In genomic region chr12:106955778-106956177, GRCm38 (mm10) we compare ENCODE assay signal across 8 mouse cellular contexts.
DNase-seq lines count a peak whose midpoint lies in the region; ATAC-seq and TF ChIP-seq lines count a peak whose summit lies in the region.

No protein-coding gene starts in this region.

- no peak for TF ChIP-seq POLR2A in cerebellum, adult 2 months (IDR thresholded peaks at IDR 0.05; ENCODE audit: borderline replicate concordance, insufficient read depth, low read length)

- H3K36me3 ChIP-seq in hindbrain, embryonic 12.5 days = no peaks in the 10 kb centered on the region
- H3K36me3 ChIP-seq in hindbrain, embryonic 11.5 days (ENCODE audit: control insufficient read depth, insufficient read depth, low read length) = no peaks in the 10 kb centered on the region
- H3K36me3 ChIP-seq in heart, embryonic 13.5 days = no peaks in the 10 kb centered on the region
- H3K36me3 ChIP-seq in lung, embryonic 15.5 days = no peaks in the 10 kb centered on the region

- no peak for DNase-seq in hindbrain, embryonic 11.5 days (ENCODE audit: low spot score)
- DNase-seq in cerebellum, adult 2 months = peak; percentile 85 to 89
- DNase-seq in layer of hippocampus, adult 18-20 months (ENCODE audit: low spot score in 2 of 2) = peak; percentile 75 to 85
- DNase-seq in right cerebral cortex, postnatal 36 days (ENCODE audit: low spot score in 2 of 2) = peak; percentile 36 to 44
- DNase-seq in thymus, postnatal 14 days = no peak

- no peak overlapping the region for H3K4me2 ChIP-seq in hindbrain, embryonic 12.5 days (replicated peaks)
- no peak overlapping the region for H3K4me2 ChIP-seq in hindbrain, embryonic 11.5 days (replicated peaks; ENCODE audit: low read depth, low read length)
- H3K4me2 ChIP-seq in heart, embryonic 13.5 days = no peak overlapping the region
- 0 out of 2 replicates have a peak overlapping the region, but pooled peaks have one; percentile 10 for H3K4me2 ChIP-seq in lung, embryonic 15.5 days

- no peak overlapping the region for H3K9ac ChIP-seq in hindbrain, embryonic 12.5 days
- H3K9ac ChIP-seq in hindbrain, embryonic 11.5 days (ENCODE audit: low read depth, low read length) = no peak overlapping the region
- no peak overlapping the region for H3K9ac ChIP-seq in heart, embryonic 13.5 days
- no peak overlapping the region for H3K9ac ChIP-seq in lung, embryonic 15.5 days

- no peaks in the 10 kb centered on the region for H3K27me3 ChIP-seq in hindbrain, embryonic 12.5 days
- no peaks in the 10 kb centered on the region for H3K27me3 ChIP-seq in hindbrain, embryonic 11.5 days (ENCODE audit: control insufficient read depth, insufficient read depth, low read length)
- no peaks in the 10 kb centered on the region; the same call in 1 of the 2 replicates for H3K27me3 ChIP-seq in cerebellum, adult 2 months (ENCODE audit: control insufficient read depth, insufficient read depth, low read length)
- H3K27me3 ChIP-seq in heart, embryonic 13.5 days (replicated peaks) = no peaks in the 10 kb centered on the region
- no peaks in the 10 kb centered on the region for H3K27me3 ChIP-seq in lung, embryonic 15.5 days

- no peak overlapping the region for H3K27ac ChIP-seq in hindbrain, embryonic 12.5 days
- no peak overlapping the region for H3K27ac ChIP-seq in hindbrain, embryonic 11.5 days (ENCODE audit: low read depth, low read length)
- H3K27ac ChIP-seq in cerebellum, adult 2 months (ENCODE audit: insufficient read depth, low read length) = no peak overlapping the region
- peak overlapping the region; percentile 42; the same call in 1 of the 2 replicates for H3K27ac ChIP-seq in heart, embryonic 13.5 days (replicated peaks)
- H3K27ac ChIP-seq in lung, embryonic 15.5 days = no peak overlapping the region

- TF ChIP-seq CTCF in cerebellum, adult 2 months (IDR thresholded peaks at IDR 0.05; ENCODE audit: borderline replicate concordance, insufficient read depth, low read depth, low read length) = no peak

- H3K9me3 ChIP-seq in hindbrain, embryonic 12.5 days (replicated peaks) = no peaks in the 10 kb centered on the region
- no peaks in the 10 kb centered on the region for H3K9me3 ChIP-seq in hindbrain, embryonic 11.5 days (ENCODE audit: control insufficient read depth, low read length)
- H3K9me3 ChIP-seq in heart, embryonic 13.5 days = no peaks in the 10 kb centered on the region
- no peaks in the 10 kb centered on the region for H3K9me3 ChIP-seq in lung, embryonic 15.5 days

- peak; percentile 40; the same call in 1 of the 2 replicates for ATAC-seq in hindbrain, embryonic 12.5 days (ENCODE audit: low FRiP score)
- no peak for ATAC-seq in hindbrain, embryonic 11.5 days (ENCODE audit: low FRiP score)
- ATAC-seq in heart, embryonic 13.5 days (ENCODE audit: extremely low read depth, insufficient number of reproducible peaks, low FRiP score, low TSS enrichment) = no peak
- peak; percentile 79; the same call in 1 of the 2 replicates for ATAC-seq in lung, embryonic 15.5 days (ENCODE audit: borderline replicate concordance, extremely low read depth, low FRiP score, low TSS enrichment)

- H3K4me1 ChIP-seq in hindbrain, embryonic 12.5 days = peaks cover 19% of the 10 kb centered on the region
- no peaks in the 10 kb centered on the region for H3K4me1 ChIP-seq in hindbrain, embryonic 11.5 days (replicated peaks; ENCODE audit: control insufficient read depth, insufficient read depth, low read length)
- peaks cover 10% of the 10 kb centered on the region for H3K4me1 ChIP-seq in cerebellum, adult 2 months (ENCODE audit: control insufficient read depth, insufficient read depth, low read length)
- H3K4me1 ChIP-seq in heart, embryonic 13.5 days = peaks cover 35% of the 10 kb centered on the region
- H3K4me1 ChIP-seq in lung, embryonic 15.5 days = peaks cover 13% of the 10 kb centered on the region

- 70% methylated on average over 12 of the region's 12 CpGs for WGBS in hindbrain, embryonic 12.5 days
- 88% methylated on average over 12 of the region's 12 CpGs for WGBS in hindbrain, embryonic 11.5 days
- 13% methylated on average over 12 of the region's 12 CpGs for WGBS in cerebellum, adult 2 months
- WGBS in heart, embryonic 13.5 days = 53% methylated on average over 12 of the region's 12 CpGs
- 41% methylated on average over 12 of the region's 12 CpGs for WGBS in lung, embryonic 15.5 days

- H3K4me3 ChIP-seq in hindbrain, embryonic 12.5 days = no peak overlapping the region
- no peak overlapping the region for H3K4me3 ChIP-seq in hindbrain, embryonic 11.5 days (ENCODE audit: low read depth, low read length)
- H3K4me3 ChIP-seq in cerebellum, adult 2 months (replicated peaks; ENCODE audit: insufficient read depth, low read depth, low read length) = no peak overlapping the region
- no peak overlapping the region for H3K4me3 ChIP-seq in heart, embryonic 13.5 days
- H3K4me3 ChIP-seq in lung, embryonic 15.5 days = no peak overlapping the region

Comparison
In these comparisons a context has a peak if more than half of its experiments do, and no peak if none do; other contexts are left out.
1. ATAC-seq: peak in hindbrain, embryonic 12.5 days (single experiment) and lung, embryonic 15.5 days (single experiment); none in hindbrain, embryonic 11.5 days (single experiment) and heart, embryonic 13.5 days (single experiment).
2. DNase-seq: peak in cerebellum, adult 2 months (2 of 2), layer of hippocampus, adult 18-20 months (2 of 2) and right cerebral cortex, postnatal 36 days (2 of 2); none in hindbrain, embryonic 11.5 days (single experiment) and thymus, postnatal 14 days (single experiment).